Mouse (Mus musculus) adrenal gland (tissue): ENCODE measurements around the gene Slc23a4.

Experiments used
- intact Hi-C: fragments of 180-260 bp; cut with DNase I; formaldehyde crosslinking; loops from one replicate; pipeline ENCODE4 v1.15.1; 2025

The Slc23a4 gene

DNA sequence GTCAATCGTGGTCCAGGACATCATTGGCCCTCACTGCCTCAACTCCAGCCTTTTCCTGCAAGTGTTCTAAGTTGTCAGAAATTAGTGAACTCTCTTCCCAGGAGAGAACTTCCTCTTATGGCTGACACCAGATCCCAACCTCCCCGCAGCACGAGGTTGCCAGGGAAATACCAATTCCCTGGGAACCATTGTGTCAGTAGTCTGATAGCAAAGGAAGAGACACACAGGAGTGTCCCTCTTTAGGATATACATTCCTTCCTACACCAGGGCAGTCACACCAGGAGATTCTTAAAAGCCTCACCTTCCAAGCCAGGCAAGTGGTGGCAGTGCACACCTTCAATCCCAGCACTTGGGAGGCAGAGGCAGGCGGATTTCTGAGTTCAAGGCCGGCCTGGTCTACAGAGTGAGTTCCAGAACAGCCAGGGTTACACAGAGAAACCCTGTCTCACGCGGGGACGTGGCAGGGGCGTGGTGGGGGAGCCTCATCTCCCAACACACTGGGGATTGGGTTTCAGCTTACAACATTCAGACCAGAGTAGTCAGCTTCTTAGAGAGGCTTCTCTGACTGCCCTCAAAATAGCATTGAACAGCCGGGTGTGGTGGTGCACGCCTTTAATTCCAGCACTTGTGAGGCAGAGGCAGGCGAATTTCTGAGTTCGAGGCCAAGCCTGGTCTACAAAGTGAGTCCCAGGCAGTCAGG, 74.7 kb downstream of the Slc23a4 start:
- intact Hi-C loops, result no loop called here

GRCm38 (mm10) chr6:34910371-34911219, 77.6 kb downstream of the Slc23a4 start, which contains the start of gene Wdr91:
Gene Wdr91 (minus strand): TSS chr6:34910876.
- intact Hi-C loops, result no loop called here

GRCm38 (mm10) chr6:34909631-34910345, 78.4 kb downstream of the Slc23a4 start:
- intact Hi-C loops, result no loop called here

- intact Hi-C loops, result no loop called here
Measured at GRCm38 (mm10) chr6:34907696-34908260, 80.4 kb downstream of the Slc23a4 start.

- intact Hi-C loops, result no loop called here
Measured at GRCm38 (mm10) chr6:34907121-34907614, 81.0 kb downstream of the Slc23a4 start.

GRCm38 (mm10) chr6:34906661-34907060, 81.5 kb downstream of the Slc23a4 start:
- intact Hi-C loops, result no loop called here

GRCm38 (mm10) chr6:34906125-34906524, 82.1 kb downstream of the Slc23a4 start:
- intact Hi-C loops, result no loop called here

GRCm38 (mm10) chr6:34904361-34904760, 83.8 kb downstream of the Slc23a4 start:
- intact Hi-C loops, result no loop called here

- intact Hi-C loops, result no loop called here
Measured at GRCm38 (mm10) chr6:34903851-34904250, 84.4 kb downstream of the Slc23a4 start.

GRCm38 (mm10) chr6:34903441-34903840, 84.8 kb downstream of the Slc23a4 start:
- intact Hi-C loops, result no loop called here

DNA sequence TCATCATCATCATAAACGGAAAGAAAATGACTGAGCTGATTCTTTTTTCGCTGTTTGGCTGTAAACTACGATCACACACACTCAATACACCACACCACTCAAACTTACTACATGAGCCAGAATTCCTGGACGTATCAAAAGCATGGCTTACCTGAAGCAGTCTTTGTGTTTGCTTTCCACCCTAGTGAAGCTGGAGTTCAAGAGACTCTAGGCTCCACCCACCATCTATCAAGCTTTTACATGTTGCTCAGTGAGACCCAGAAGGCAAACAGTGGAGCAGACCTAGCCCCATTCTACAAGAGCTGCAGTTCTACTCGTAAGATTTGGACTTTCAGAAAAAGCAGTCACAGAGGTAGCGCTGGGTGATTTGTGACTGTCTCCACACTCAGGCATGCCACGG, 85.6 kb downstream of the Slc23a4 start:
- intact Hi-C loops, result no loop called here

DNA sequence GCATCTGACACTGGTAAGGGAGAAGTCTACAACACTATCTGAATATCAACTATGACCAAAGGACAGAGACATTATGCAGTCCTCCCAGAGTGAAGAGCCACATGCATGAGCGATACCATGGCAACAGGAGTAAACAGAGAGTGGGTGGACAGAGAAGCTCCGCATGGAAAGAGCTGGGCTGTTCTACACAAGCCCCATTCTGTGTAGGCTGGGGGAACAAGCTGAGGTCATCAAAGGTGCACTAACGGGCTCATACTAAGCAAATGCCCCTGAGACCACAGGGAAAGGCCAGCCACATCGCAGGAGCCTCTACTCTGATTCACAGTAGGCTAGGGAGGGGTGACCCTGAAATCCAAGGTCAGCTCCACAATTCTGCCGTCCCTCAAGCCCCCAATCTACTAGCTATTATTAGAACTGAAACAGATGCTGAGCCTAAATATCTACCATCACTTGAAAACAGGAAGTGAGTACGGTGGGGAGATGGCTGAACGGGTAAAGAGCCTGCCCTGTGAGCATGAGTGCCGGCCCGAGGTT, 86.2 kb downstream of the Slc23a4 start:
- intact Hi-C loops, result no loop called here

- intact Hi-C loops, result no loop called here
Measured at GRCm38 (mm10) chr6:34900990-34901389, 87.2 kb downstream of the Slc23a4 start.

GRCm38 (mm10) chr6:34899127-34899526, 89.1 kb downstream of the Slc23a4 start:
- intact Hi-C loops, result no loop called here

- intact Hi-C loops, result no loop called here
Measured at GRCm38 (mm10) chr6:34896168-34896780, 91.9 kb downstream of the Slc23a4 start.

GRCm38 (mm10) chr6:34895569-34895968, 92.6 kb downstream of the Slc23a4 start:
- intact Hi-C loops, result no loop called here
